Mouse (Mus musculus) limb, embryonic 14.5 days (tissue): ENCODE measurements around the gene Gm20708. TPM values are rescaled to one million over a fixed set of nuclear protein-coding genes. Genes with fewer than 3 reads are reported as not detected.
A peak's percentile ranks its signal among the peaks of the same experiment; 100 is the strongest.
"Not testable (repeated sequence)": the region's sequence is repeated elsewhere in the genome, so short reads cannot be mapped to it uniquely, and the experiment has no call there.

ENCODE experiments used
- ATAC-seq: fragments of 200-750 bp; cut with Nextera tagmentation; 2 replicates; pipeline ENCODE4 v1.8.0; 2017; ENCODE audit warnings: low read depth, moderate number of reproducible peaks, moderate TSS enrichment; ENCODE audit not compliant: low FRiP score
- DNase-seq: peaks from one replicate; pipeline ENCODE4 v3.0.0-alpha.2; 2015; ENCODE audit warnings: low spot score
- H3K27ac ChIP-seq: fragments of 300-500 bp; sonication (generic); replicated peaks from 2 replicates; pipeline ENCODE4 v1.5.1; 2014; ENCODE audit warnings: low read depth, mild to moderate bottlenecking, low read length, moderate library complexity, mixed read lengths
- H3K27me3 ChIP-seq: fragments of 300-500 bp; sonication (generic); 2 replicates; pipeline ENCODE4 v1.6.1; 2014; ENCODE audit warnings: low read length, mixed read lengths; ENCODE audit not compliant: control insufficient read depth, insufficient read depth
- H3K36me3 ChIP-seq: fragments of 300-500 bp; sonication (generic); 2 replicates; pipeline ENCODE4 v1.6.1; 2014; ENCODE audit warnings: mild to moderate bottlenecking, low read length, moderate library complexity, mixed read lengths; ENCODE audit not compliant: control insufficient read depth, insufficient read depth
- H3K4me1 ChIP-seq: fragments of 300-500 bp; sonication (generic); 2 replicates; pipeline ENCODE4 v1.6.1; 2014; ENCODE audit warnings: antibody characterized with exemption, low read length, mixed read lengths; ENCODE audit not compliant: control insufficient read depth, insufficient read depth
- H3K4me2 ChIP-seq: fragments of 300-500 bp; sonication (generic); replicated peaks from 2 replicates; pipeline ENCODE4 v1.6.1; 2014; ENCODE audit warnings: low read depth, mild to moderate bottlenecking, low read length, moderate library complexity; ENCODE audit not compliant: severe bottlenecking
- H3K4me3 ChIP-seq: fragments of 300-500 bp; sonication (generic); replicated peaks from 2 replicates; pipeline ENCODE4 v1.5.1; 2014; ENCODE audit warnings: low read length
- H3K9ac ChIP-seq: fragments of 300-500 bp; sonication (generic); 2 replicates; pipeline ENCODE4 v1.6.1; 2014; ENCODE audit warnings: mild to moderate bottlenecking, low read depth, low read length, moderate library complexity; ENCODE audit not compliant: severe bottlenecking
- H3K9me3 ChIP-seq: fragments of 300-500 bp; sonication (generic); 2 replicates; pipeline ENCODE4 v1.6.1; 2016; ENCODE audit warnings: low read length; ENCODE audit not compliant: control insufficient read depth
- POLR2A ChIP-seq: fragments of 200-500 bp; IDR thresholded peaks from 2 replicates; pipeline ENCODE4 v1.8.0; 2012; ENCODE audit warnings: inconsistent platforms, mild to moderate bottlenecking, moderate library complexity, borderline replicate concordance; ENCODE audit not compliant: insufficient read depth, insufficient read length; ENCODE audit errors: extremely low read depth
- WGBS: fragments of 180-500 bp; shearing (Covaris S2); extraction: QIAGEN DNeasy Blood & Tissue Kit; methylation state at CpG from one replicate; pipeline ENCODE4 v1.1.7; 2014; 5-methylcytosine and 5-hydroxymethylcytosine counted together
- polyA plus RNA-seq, 2 experiments: library from polyadenylated mRNA; depleted of rRNA in 1 of 2; stranded (reverse) in 1 of 2; unstranded in 1 of 2; fragments of >200 nt; fragmentation: Nextera tagmentation in 1 of 2; extraction: Ambion mirVana in 1 of 2; gene quantifications; 2 replicates each; pipeline versions ENCODE4 v1.2.1 to v1.2.3; 2012 to 2014

Gene Gm20708
- polyA plus RNA-seq, 2 experiments: 0.62 to 0.92 TPM

GRCm38 (mm10) chr11:117781993-117782704 lies 27.3 kb upstream of the Gm20708 start, which contains the start of the genes Tmc8 and Tmc6:
Gene Tmc8 (plus strand): TSS chr11:117782076.
Gene Tmc6 (minus strand): TSS chr11:117782198.
- 50% methylated on average over 24 of the region's 24 CpGs for WGBS
- H3K9ac ChIP-seq: peak within 1 kb of the TSS; percentile 52; the same call in 1 of the 2 replicates
- H3K4me1 ChIP-seq: peaks cover 35% of the 10 kb centered on the region
- peak within 1 kb of the TSS; percentile 52 for H3K4me3 ChIP-seq
- no peak for ATAC-seq
- no peak for TF ChIP-seq POLR2A
- H3K4me2 ChIP-seq: peak within 1 kb of the TSS; percentile 98
- peaks cover 8% of the 10 kb centered on the region; the same call in 1 of the 2 replicates for H3K36me3 ChIP-seq
- H3K27ac ChIP-seq: peak within 1 kb of the TSS; percentile 65
- DNase-seq: no peak
- H3K27me3 ChIP-seq: no peaks in the 10 kb centered on the region
- no peaks in the 10 kb centered on the region for H3K9me3 ChIP-seq

- peak overlapping the region; percentile 52; the same call in 1 of the 2 replicates for H3K9ac ChIP-seq
- no peak for TF ChIP-seq POLR2A
- H3K4me2 ChIP-seq: peak overlapping the region; percentile 56
- H3K4me1 ChIP-seq: peaks cover 35% of the 10 kb centered on the region
- no peak for DNase-seq
- no peaks in the 10 kb centered on the region for H3K27me3 ChIP-seq
- 60% methylated on average over 9 of the region's 9 CpGs for WGBS
- H3K27ac ChIP-seq: no peak overlapping the region
- H3K4me3 ChIP-seq: peak overlapping the region; percentile 25
- H3K36me3 ChIP-seq: peaks cover 8% of the 10 kb centered on the region; the same call in 1 of the 2 replicates
- ATAC-seq: no peak
- H3K9me3 ChIP-seq: no peaks in the 10 kb centered on the region
Measured at GRCm38 (mm10) chr11:117782705-117783034, 26.8 kb upstream of the Gm20708 start.

- H3K9ac ChIP-seq: peak overlapping the region; percentile 52; the same call in 1 of the 2 replicates
- ATAC-seq (no peak), DNase-seq (no peak)
- peaks cover 35% of the 10 kb centered on the region for H3K4me1 ChIP-seq
- H3K9me3 ChIP-seq: no peaks in the 10 kb centered on the region
- WGBS: 4% methylated on average over 27 of the region's 31 CpGs
- H3K4me3 ChIP-seq: peak overlapping the region; percentile 25
- H3K27me3 ChIP-seq: no peaks in the 10 kb centered on the region
- peak overlapping the region; percentile 56 for H3K4me2 ChIP-seq
- peaks cover 4% of the 10 kb centered on the region; the same call in 1 of the 2 replicates for H3K36me3 ChIP-seq
- no peak overlapping the region for H3K27ac ChIP-seq
- TF ChIP-seq POLR2A: no peak
Measured at GRCm38 (mm10) chr11:117783089-117783488, 26.4 kb upstream of the Gm20708 start.

GRCm38 (mm10) chr11:117783683-117784309 lies 25.7 kb upstream of the Gm20708 start:
- no peak overlapping the region for H3K27ac ChIP-seq
- H3K27me3 ChIP-seq: no peaks in the 10 kb centered on the region
- no peaks in the 10 kb centered on the region for H3K9me3 ChIP-seq
- H3K4me1 ChIP-seq: peaks cover 33% of the 10 kb centered on the region
- no peaks in the 10 kb centered on the region for H3K36me3 ChIP-seq
- H3K4me3 ChIP-seq: peak overlapping the region; percentile 25
- WGBS: 35% methylated on average over 10 of the region's 10 CpGs
- DNase-seq: no peak
- ATAC-seq: no peak
- peak overlapping the region; percentile 52; the same call in 1 of the 2 replicates for H3K9ac ChIP-seq
- TF ChIP-seq POLR2A: no peak
- H3K4me2 ChIP-seq: peak overlapping the region; percentile 56

GRCm38 (mm10) chr11:117786294-117786693 lies 23.2 kb upstream of the Gm20708 start:
- Histone ChIP-seq H3K36me3 (no peaks in the 10 kb centered on the region), H3K4me1 (peaks cover 14% of the 10 kb centered on the region), H3K4me2 (no peak overlapping the region), H3K9ac (no peak overlapping the region), H3K4me3 (no peak overlapping the region), H3K27ac (no peak overlapping the region), H3K27me3 (no peaks in the 10 kb centered on the region), H3K9me3 (no peaks in the 10 kb centered on the region)
- ATAC-seq (no peak), DNase-seq (no peak)
- TF ChIP-seq POLR2A: no peak
- WGBS: 10% methylated on average over 10 of the region's 10 CpGs

- not testable (repeated sequence) for ATAC-seq
Measured at GRCm38 (mm10) chr11:117788481-117788880, 21.0 kb upstream of the Gm20708 start.

More at GRCm38 (mm10) chr11:117788481-117788880, 21.0 kb upstream of the Gm20708 start:
- not testable (repeated sequence) for H3K27me3 ChIP-seq, H3K36me3 ChIP-seq, DNase-seq, H3K4me2 ChIP-seq, H3K27ac ChIP-seq, H3K9me3 ChIP-seq, H3K9ac ChIP-seq, H3K4me3 ChIP-seq
- WGBS: 74% methylated on average over 7 of the region's 7 CpGs
- peaks cover 11% of the 10 kb centered on the region for H3K4me1 ChIP-seq
